Mouse (Mus musculus) urinary bladder, postnatal 25 days (tissue): ENCODE data around the gene 1700001P01Rik.
"Not testable (repeated sequence)": the region's sequence is repeated elsewhere in the genome, so short reads cannot be mapped to it uniquely, and the experiment has no call there.

Source experiments
- DNase-seq: peaks from one replicate; pipeline ENCODE4 v3.0.0; 2022; ENCODE audit warnings: low spot score

Gene 1700001P01Rik

GRCm38 (mm10) chr11:97744718-97745330, 30.9 kb downstream of the 1700001P01Rik start:
- DNase-seq: peak; percentile 96

DNA sequence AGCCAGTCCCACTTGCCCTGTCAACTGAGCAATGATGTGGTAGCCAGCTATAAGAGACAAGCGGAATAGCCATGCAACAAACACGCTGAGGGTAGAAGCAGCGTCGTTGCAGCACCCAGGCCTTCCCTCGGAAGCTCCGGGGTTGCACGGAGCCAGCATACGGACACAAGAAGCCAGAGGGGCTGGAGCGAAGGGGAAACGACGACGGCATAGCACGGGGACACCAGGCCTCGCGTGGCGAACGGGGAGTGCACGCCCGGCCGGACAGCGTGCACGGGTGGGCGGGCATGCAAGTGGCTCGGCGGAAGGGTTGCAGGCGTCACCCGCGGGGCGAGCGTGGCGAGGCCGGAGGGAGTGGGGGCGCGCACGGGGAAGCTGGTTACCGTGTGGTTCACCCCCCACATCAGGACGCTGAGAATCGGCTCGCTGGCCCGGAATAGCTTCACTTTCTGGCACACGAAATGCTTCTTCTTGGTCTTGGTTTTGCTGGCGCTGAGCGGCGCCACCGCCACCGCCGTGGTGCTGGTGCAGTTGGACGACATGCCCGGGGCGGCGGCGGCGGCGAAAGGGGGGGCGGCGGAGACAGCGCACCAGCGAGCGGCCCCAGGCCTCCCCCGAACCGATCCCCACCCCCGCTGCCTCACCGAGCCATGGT, 31.5 kb downstream of the 1700001P01Rik start, which contains the start of gene Pip4k2b:
Gene Pip4k2b, minus strand, starts transcription at position 642 of the 655 bp plus-strand sequence.
- peak; percentile 32 for DNase-seq

GRCm38 (mm10) chr11:97743423-97743822, 32.3 kb downstream of the 1700001P01Rik start:
- no peak for DNase-seq

DNA sequence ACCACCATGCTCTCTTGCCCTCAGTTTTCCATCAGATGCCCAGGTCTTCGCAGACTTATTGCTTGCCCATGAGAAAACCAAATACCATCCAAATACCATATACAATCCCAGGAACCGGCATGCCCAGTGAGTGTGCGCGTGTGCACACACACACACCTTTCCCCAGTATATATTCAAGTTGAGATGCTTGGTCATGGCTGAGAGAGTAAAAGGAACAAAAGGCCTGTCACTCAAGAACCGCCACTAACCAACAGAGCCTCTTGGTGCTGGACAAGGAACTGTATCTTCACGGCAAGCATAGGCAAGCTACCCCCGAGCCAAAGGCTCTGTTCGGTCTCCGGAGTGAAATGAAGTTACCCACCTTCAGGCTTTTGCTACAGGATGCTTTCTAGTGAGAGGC, 33.1 kb downstream of the 1700001P01Rik start:
- DNase-seq: no peak

- DNase-seq: no peak
Measured at GRCm38 (mm10) chr11:97742157-97742556, 33.6 kb downstream of the 1700001P01Rik start.

DNA sequence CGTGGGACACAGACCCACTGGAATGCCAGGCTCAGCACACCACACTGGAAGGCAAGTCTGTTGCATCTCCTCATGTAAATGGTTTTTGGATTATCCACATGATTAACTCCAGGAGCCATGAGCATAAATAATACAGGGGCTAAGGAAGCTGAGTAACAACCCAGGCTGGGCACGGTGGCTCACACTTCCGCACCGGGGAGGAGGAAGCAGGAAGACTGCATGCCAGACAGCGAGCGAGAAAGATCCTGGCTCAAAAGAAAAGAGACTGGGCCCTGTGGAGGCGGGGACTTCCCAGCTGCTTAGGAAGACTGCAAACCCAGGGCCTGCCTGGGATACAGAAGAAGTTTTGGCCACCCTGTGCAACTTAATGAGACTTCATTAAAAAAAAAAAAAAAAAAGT, 35.5 kb downstream of the 1700001P01Rik start:
- DNase-seq: no peak

DNA sequence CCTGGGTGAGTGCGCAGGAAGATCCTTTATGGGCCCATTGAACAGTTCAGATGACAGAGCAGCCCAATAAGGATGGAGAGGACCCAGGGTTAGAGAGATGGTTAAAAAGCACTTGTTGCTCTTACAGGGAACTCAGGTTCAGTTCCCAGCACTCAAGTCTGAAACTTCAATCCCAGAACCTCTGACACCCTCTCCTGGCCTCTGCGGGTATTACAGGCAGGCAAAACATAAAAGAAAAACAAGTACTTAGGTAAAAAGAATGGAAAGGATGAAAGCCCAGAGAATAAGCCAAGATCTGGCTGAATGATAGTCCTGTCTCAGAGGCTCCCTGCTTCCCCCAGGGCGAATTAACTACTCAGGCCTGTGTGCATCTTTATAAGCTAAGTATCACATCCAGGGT, 36.6 kb downstream of the 1700001P01Rik start:
- no peak for DNase-seq

GRCm38 (mm10) chr11:97738703-97739102, 37.0 kb downstream of the 1700001P01Rik start:
- DNase-seq: no peak

- DNase-seq: no peak
Measured at GRCm38 (mm10) chr11:97737600-97737999, 38.1 kb downstream of the 1700001P01Rik start.

DNA sequence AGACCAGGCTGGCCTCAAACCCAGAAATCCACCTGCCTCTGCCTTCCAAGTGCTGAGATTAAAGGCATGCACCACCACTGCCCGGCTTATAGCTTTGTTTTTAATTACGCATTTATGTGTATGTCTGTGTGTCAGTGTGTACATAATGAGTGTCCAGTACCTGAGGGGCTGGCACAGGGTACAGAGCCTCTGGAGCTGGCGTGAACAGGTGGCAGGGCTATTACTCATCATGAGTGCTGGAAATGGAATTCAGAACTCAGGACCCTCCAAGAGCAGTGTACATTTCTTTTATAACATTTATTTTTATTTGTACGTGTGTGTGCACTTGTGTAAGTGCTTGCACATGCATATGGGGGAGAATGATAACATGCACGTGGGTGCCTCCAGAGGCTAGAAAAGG, 39.1 kb downstream of the 1700001P01Rik start:
- no peak for DNase-seq

DNA sequence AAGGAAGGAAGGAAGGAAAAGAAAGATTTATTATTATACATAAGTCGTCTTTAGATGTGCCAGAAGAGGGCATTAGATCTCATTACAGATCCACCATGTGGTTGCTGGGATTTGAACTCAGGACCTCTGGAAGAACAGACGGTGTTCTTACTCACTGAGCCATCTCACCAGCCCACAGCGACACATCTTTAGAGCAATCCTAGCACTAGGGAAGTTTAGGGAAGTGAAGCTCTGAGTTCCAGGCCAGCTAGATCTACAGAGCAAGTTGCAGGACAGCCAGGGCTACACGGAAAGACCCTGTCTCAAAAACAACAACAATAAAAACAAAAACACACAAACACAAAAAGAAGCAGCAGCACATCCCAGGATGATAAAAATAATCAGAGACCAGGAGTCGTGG, 40.9 kb downstream of the 1700001P01Rik start:
- DNase-seq: not testable (repeated sequence)

DNA sequence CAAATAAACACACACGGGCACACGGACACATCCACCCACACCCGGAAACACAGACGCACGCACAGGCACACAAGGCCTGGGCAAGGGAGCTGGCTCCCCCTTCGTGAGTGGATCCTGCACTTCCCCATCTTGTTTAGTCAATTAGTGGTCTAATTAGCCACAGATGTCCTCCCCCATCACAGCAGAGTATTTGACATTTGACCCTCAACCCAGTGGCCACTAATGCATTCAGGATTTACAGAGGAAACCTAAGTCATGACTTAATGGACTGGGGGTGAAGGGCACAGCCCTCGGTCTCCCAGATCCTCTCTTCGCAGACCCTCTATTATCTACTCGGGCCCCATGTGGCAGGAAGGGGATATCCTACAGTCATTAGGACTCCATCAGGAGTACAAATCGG, 42.0 kb downstream of the 1700001P01Rik start:
- no peak for DNase-seq

GRCm38 (mm10) chr11:97728730-97729129, 47.0 kb downstream of the 1700001P01Rik start:
- DNase-seq: no peak

DNA sequence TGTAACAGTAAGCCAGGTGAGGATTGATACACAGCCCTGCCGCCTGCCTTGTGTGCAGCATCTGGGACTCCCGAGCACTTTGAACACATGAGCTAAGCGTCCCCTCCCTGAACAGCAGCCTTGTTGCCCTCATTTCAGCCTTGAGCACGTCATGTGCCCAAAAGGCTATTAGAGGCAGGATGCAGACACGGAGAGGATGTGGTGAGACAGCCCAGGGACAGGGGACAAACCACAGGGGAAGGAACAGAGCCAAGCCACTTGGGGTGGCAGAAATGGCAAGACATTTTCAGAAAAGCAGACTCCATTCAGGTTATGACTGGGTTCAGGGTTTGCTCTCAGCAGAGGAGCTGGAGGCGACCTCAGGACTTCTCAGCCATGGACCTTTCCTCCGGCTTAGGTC, 47.4 kb downstream of the 1700001P01Rik start:
- no peak for DNase-seq

- no peak for DNase-seq
Measured at GRCm38 (mm10) chr11:97723709-97724108, 52.0 kb downstream of the 1700001P01Rik start.
